Mouse (Mus musculus): ENCODE measurements at regions not wholly inside any gene's neighbourhood (a gene's known extent, or its start where the extent isn't known, plus 50 kb on each side); places are given as distances from the start of the nearest gene placed in this dataset.

- no peak for TF ChIP-seq POLR2A (IDR thresholded peaks at IDR 0.05; ENCODE audit: control insufficient read depth in 1 of 2, insufficient read depth in 1 of 2, low read depth in 1 of 2, low read length in 2 of 2, poor library complexity in 1 of 2)
- no peak for TF ChIP-seq CTCF (IDR thresholded peaks at IDR 0.05 in 2 of 3, conservative IDR thresholded peaks at IDR 0.05 in 1 of 3; ENCODE audit: control insufficient read depth in 1 of 3, insufficient read depth in 1 of 3, low read depth in 2 of 3, low read length in 3 of 3, poor library complexity in 1 of 3, severe bottlenecking in 1 of 3)
- no peak for TF ChIP-seq JUND (IDR thresholded peaks at IDR 0.05; ENCODE audit: low read depth, low read length)
- no peak for TF ChIP-seq MAFK (IDR thresholded peaks at IDR 0.05; ENCODE audit: borderline replicate concordance, low read depth, low read length)
- no peak for TF ChIP-seq POLR2AphosphoS5 (IDR thresholded peaks at IDR 0.05; ENCODE audit: borderline replicate concordance, low read depth, low read length)
- no peak for TF ChIP-seq RCOR1 (IDR thresholded peaks at IDR 0.05; ENCODE audit: low read depth, low read length)
- TF ChIP-seq TBP (IDR thresholded peaks at IDR 0.05; ENCODE audit: low read depth, low read length), result no peak
- no peak for TF ChIP-seq EP300 (IDR thresholded peaks at IDR 0.05; ENCODE audit: low read depth in 1 of 2, low read length in 2 of 2)
- TF ChIP-seq E2F4 (IDR thresholded peaks at IDR 0.05; ENCODE audit: borderline replicate concordance, low read depth, low read length), result no peak
- TF ChIP-seq ELF1 (IDR thresholded peaks at IDR 0.05; ENCODE audit: low read depth, low read length), result no peak
- no peak for TF ChIP-seq TCF12 (IDR thresholded peaks at IDR 0.05; ENCODE audit: low read depth, low read length)
These were observed 81.4 kb downstream of the Kcnrg start for GRCm38 (mm10) chr14:61688666-61689065.

Measured in MEL (cell line).